ENCODE assay signal across 8 mouse cellular contexts in genomic region chr6:22354675-22355074, GRCm38 (mm10). TPM values are rescaled to one million over a fixed set of nuclear protein-coding genes. Genes with fewer than 3 reads are reported as not detected.
DNase-seq lines count a peak whose midpoint lies in the region; ATAC-seq lines count a peak whose summit lies in the region.

No protein-coding gene starts in this region.

- H3K4me3 ChIP-seq in heart, embryonic 13.5 days = peak overlapping the region; percentile 87
- H3K4me3 ChIP-seq in forebrain, embryonic 16.5 days (replicated peaks; ENCODE audit: low read length) = no peak overlapping the region
- H3K4me3 ChIP-seq in liver, embryonic 15.5 days (replicated peaks) = peak overlapping the region; percentile 72; the same call in 1 of the 2 replicates

- 0 out of 2 replicates have a peak, but pooled peaks cover 4% of the 10 kb centered on the region for H3K9me3 ChIP-seq in heart, embryonic 13.5 days
- 0 out of 2 replicates have a peak, but pooled peaks cover 4% of the 10 kb centered on the region for H3K9me3 ChIP-seq in forebrain, embryonic 16.5 days (ENCODE audit: control insufficient read depth, low read length)
- H3K9me3 ChIP-seq in liver, embryonic 15.5 days (replicated peaks) = no peaks in the 10 kb centered on the region

- ATAC-seq in heart, embryonic 13.5 days (ENCODE audit: extremely low read depth, insufficient number of reproducible peaks, low FRiP score, low TSS enrichment) = no peak
- peak; percentile 12 for ATAC-seq in CD4-positive, CD25-positive, alpha-beta regulatory T cell, adult 4 months
- no peak for ATAC-seq in forebrain, embryonic 16.5 days
- no peak for ATAC-seq in liver, embryonic 15.5 days (ENCODE audit: insufficient read depth)

- H3K9ac ChIP-seq in heart, embryonic 13.5 days = peak overlapping the region; percentile 92
- no peak overlapping the region for H3K9ac ChIP-seq in forebrain, embryonic 16.5 days (replicated peaks; ENCODE audit: low read depth, low read length)
- no peak overlapping the region for H3K9ac ChIP-seq in liver, embryonic 15.5 days

- peak overlapping the region; percentile 77 for H3K4me2 ChIP-seq in heart, embryonic 13.5 days
- peak overlapping the region; percentile 64; the same call in 1 of the 2 replicates for H3K4me2 ChIP-seq in forebrain, embryonic 16.5 days (ENCODE audit: low read length)
- H3K4me2 ChIP-seq in liver, embryonic 15.5 days = peak overlapping the region; percentile 92

- H3K27ac ChIP-seq in heart, embryonic 13.5 days (replicated peaks) = no peak overlapping the region
- H3K27ac ChIP-seq in forebrain, embryonic 16.5 days (ENCODE audit: low read length) = no peak overlapping the region
- H3K27ac ChIP-seq in liver, embryonic 15.5 days (replicated peaks) = no peak overlapping the region

- peaks cover 37% of the 10 kb centered on the region for H3K4me1 ChIP-seq in heart, embryonic 13.5 days
- peaks cover 15% of the 10 kb centered on the region; the same call in 1 of the 2 replicates for H3K4me1 ChIP-seq in forebrain, embryonic 16.5 days (replicated peaks; ENCODE audit: control insufficient read depth, insufficient read depth, low read length)
- peaks cover 50% of the 10 kb centered on the region for H3K4me1 ChIP-seq in liver, embryonic 15.5 days (replicated peaks)

- no peak for DNase-seq in heart, adult 18-20 months
- no peak for DNase-seq in urinary bladder, adult 18-20 months (ENCODE audit: low spot score in 2 of 2)
- no peak for DNase-seq in urinary bladder, postnatal 4 days (ENCODE audit: low spot score in 2 of 2)
- DNase-seq in thymus, postnatal 4 days = no peak

- 83% methylated on average over 7 of the region's 7 CpGs for WGBS in heart, embryonic 13.5 days
- WGBS in forebrain, embryonic 16.5 days = 72% methylated on average over 7 of the region's 7 CpGs
- WGBS in liver, embryonic 15.5 days (ENCODE audit: insufficient replicate concordance) = 80% methylated on average over 7 of the region's 7 CpGs

- H3K36me3 ChIP-seq in heart, embryonic 13.5 days = no peaks in the 10 kb centered on the region
- H3K36me3 ChIP-seq in forebrain, embryonic 16.5 days (ENCODE audit: control insufficient read depth, insufficient read depth) = no peaks in the 10 kb centered on the region
- no peaks in the 10 kb centered on the region for H3K36me3 ChIP-seq in liver, embryonic 15.5 days (replicated peaks)

- H3K27me3 ChIP-seq in heart, embryonic 13.5 days (replicated peaks) = no peaks in the 10 kb centered on the region
- no peaks in the 10 kb centered on the region for H3K27me3 ChIP-seq in forebrain, embryonic 16.5 days (replicated peaks; ENCODE audit: control insufficient read depth, insufficient read depth, low read length)
- H3K27me3 ChIP-seq in liver, embryonic 15.5 days = no peaks in the 10 kb centered on the region

RNA-seq across cellular contexts. Expression of gene Fam3c, which starts 1.4 kb away (rescaled TPM):
- 43.1 and 48.1 TPM in 2 replicates for polyA plus RNA-seq in heart, embryonic 13.5 days (2015; fragmentation: Nextera tagmentation; extraction: Ambion mirVana)
- 10 to 100 TPM; 30.5 to 33.9 TPM for total RNA-seq in heart, adult 18-20 months (2021)
- 100 to 1,000 TPM in 1 of 2 experiments, 10 to 100 TPM in 1; 99.1 to 129 TPM for polyA plus RNA-seq in CD4-positive, CD25-positive, alpha-beta regulatory T cell, adult 4 months (2017; shearing (Covaris generic))
- 69.0 and 71.9 TPM in 2 replicates for polyA plus RNA-seq in forebrain, embryonic 16.5 days (2015; fragmentation: Nextera tagmentation; extraction: Ambion mirVana)
- 15.0 and 16.3 TPM in 2 replicates for polyA plus RNA-seq in liver, embryonic 15.5 days (2015; fragmentation: Nextera tagmentation; extraction: Ambion mirVana)
